Mouse (Mus musculus) midbrain, embryonic 11.5 days (tissue): ENCODE measurements around the gene Esp22. TPM values are rescaled to one million over a fixed set of nuclear protein-coding genes. Genes with fewer than 3 reads are reported as not detected.
"Not testable (repeated sequence)": the region's sequence is repeated elsewhere in the genome, so short reads cannot be mapped to it uniquely, and the experiment has no call there.

ENCODE experiments used
- ATAC-seq: fragments of 200-750 bp; cut with Nextera tagmentation; 2 replicates; pipeline ENCODE4 v1.8.0; 2017; ENCODE audit warnings: moderate TSS enrichment, moderate library complexity; ENCODE audit not compliant: low FRiP score
- DNase-seq: peaks from one replicate; pipeline ENCODE4 v3.0.0; 2015; ENCODE audit warnings: low spot score; ENCODE audit errors: missing footprints
- H3K27ac ChIP-seq: fragments of 300-500 bp; sonication (generic); 2 replicates; pipeline ENCODE4 v1.5.1; 2014; ENCODE audit warnings: low read depth, low read length
- H3K27me3 ChIP-seq: fragments of 300-500 bp; sonication (generic); 2 replicates; pipeline ENCODE4 v1.6.1; 2014; ENCODE audit warnings: mild to moderate bottlenecking, low read length, moderate library complexity, mixed read lengths; ENCODE audit not compliant: control insufficient read depth, insufficient read depth
- H3K36me3 ChIP-seq: fragments of 300-500 bp; sonication (generic); 2 replicates; pipeline ENCODE4 v1.6.1; 2014; ENCODE audit warnings: mild to moderate bottlenecking, low read length, moderate library complexity, mixed read lengths; ENCODE audit not compliant: control insufficient read depth, insufficient read depth
- H3K4me1 ChIP-seq: fragments of 300-500 bp; sonication (generic); 2 replicates; pipeline ENCODE4 v1.6.1; 2014; ENCODE audit warnings: low read length; ENCODE audit not compliant: control insufficient read depth, insufficient read depth
- H3K4me2 ChIP-seq: fragments of 300-500 bp; sonication (generic); 2 replicates; pipeline ENCODE4 v1.6.1; 2014; ENCODE audit warnings: mild to moderate bottlenecking, moderate library complexity
- H3K4me3 ChIP-seq: fragments of 300-500 bp; sonication (generic); 2 replicates; pipeline ENCODE4 v1.5.1; 2014; ENCODE audit warnings: low read depth, low read length
- H3K9ac ChIP-seq: fragments of 300-500 bp; sonication (generic); 2 replicates; pipeline ENCODE4 v1.6.1; 2014; ENCODE audit warnings: low read length
- H3K9me3 ChIP-seq: fragments of 300-500 bp; sonication (generic); 2 replicates; pipeline ENCODE4 v1.6.1; 2016; ENCODE audit warnings: low read length; ENCODE audit not compliant: control insufficient read depth
- WGBS: fragments of 180-500 bp; shearing (Covaris S2); extraction: QIAGEN DNeasy Blood & Tissue Kit; methylation state at CpG from one replicate; pipeline ENCODE4 v1.1.7; 2014; 5-methylcytosine and 5-hydroxymethylcytosine counted together
- polyA plus RNA-seq: library from polyadenylated mRNA; unstranded; fragments of >200 nt; fragmentation: Nextera tagmentation; extraction: Ambion mirVana; gene quantifications from 2 replicates; pipeline ENCODE4 v1.2.1, GENCODE M21; 2014

Esp22 gene
- polyA plus RNA-seq = not detected in 2 replicates

DNA sequence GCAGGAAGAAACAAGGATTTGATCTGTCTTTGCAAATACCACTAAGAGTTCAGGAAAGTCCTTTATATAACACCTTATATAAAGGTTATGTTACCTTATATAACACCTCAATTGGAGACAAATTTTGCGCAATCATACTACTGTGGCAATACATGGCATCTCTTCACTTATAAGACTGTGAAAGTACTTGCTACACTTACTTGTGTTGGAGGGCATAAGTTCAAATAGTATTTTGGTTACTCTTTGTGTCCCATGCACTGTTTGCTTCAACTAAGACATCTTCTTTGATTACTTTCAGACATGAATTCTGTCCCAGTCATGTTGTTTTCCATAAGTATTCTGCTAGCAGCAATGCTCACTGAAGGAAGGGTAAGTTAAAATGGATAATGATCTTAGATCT, at the start of gene Esp22:
TSS of gene Esp22 (plus strand) at position 301 of the 400 bp plus-strand sequence.
- 88% methylated on average over 1 of the region's 1 CpGs for WGBS
- no peak within 1 kb of the TSS for H3K4me3 ChIP-seq
- H3K27ac ChIP-seq = no peak within 1 kb of the TSS
- H3K36me3 ChIP-seq = no peaks in the 10 kb centered on the region
- DNase-seq (no peak), ATAC-seq (no peak)
- no peak within 1 kb of the TSS for H3K4me2 ChIP-seq
- H3K9ac ChIP-seq = no peak within 1 kb of the TSS
- H3K9me3 ChIP-seq = peaks cover 4% of the 10 kb centered on the region; the same call in 1 of the 2 replicates
- H3K4me1 ChIP-seq = no peaks in the 10 kb centered on the region
- H3K27me3 ChIP-seq = no peaks in the 10 kb centered on the region

DNA sequence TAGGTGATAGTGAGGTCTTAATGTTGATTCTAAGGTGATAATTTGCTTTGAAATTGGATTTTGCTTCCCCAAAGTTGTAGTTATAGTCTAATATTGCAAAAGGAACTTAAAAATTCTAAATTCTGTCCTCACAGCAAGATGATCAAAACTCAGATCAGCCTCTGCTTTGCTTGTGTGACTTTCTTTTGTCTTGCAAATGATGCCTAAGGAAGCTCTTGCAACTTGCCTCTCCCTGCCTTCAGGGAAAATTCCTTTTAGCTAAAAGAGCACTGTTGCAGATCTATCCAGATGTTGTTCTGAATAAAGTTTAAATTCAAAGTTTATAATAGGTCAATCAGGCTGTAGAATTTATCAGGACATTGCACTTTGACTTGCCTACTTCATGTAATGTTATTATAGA, 31.5 kb upstream of the Esp22 start:
- no peaks in the 10 kb centered on the region; the same call in 1 of the 2 replicates for H3K9me3 ChIP-seq
- H3K4me3 ChIP-seq = no peak overlapping the region
- no peak overlapping the region for H3K9ac ChIP-seq
- DNase-seq = no peak
- no peaks in the 10 kb centered on the region for H3K27me3 ChIP-seq
- ATAC-seq = no peak
- H3K4me1 ChIP-seq = no peaks in the 10 kb centered on the region
- no peaks in the 10 kb centered on the region for H3K36me3 ChIP-seq
- no peak overlapping the region for H3K27ac ChIP-seq
- H3K4me2 ChIP-seq = no peak overlapping the region

DNA sequence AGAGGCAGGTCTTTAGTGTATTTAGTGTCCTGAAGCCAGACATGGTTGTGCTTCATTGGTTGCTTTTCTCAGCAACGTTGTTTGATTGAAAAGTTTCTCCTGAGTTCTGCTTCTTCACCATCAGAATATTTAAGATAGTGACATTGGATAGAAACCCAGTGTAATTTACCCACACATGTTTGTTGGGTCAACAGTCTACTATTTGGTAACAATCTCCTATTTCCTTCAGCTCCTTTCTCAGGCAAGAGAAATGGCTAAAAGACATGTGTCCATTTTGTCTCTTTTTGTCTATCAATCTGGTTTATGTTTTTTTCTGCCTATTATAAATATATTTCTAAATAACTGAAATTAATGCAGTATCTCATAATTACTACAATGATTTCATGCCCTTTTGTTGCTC, 18.2 kb upstream of the Esp22 start, which contains the start of gene Esp23:
TSS of gene Esp23 (minus strand) at position 101 of the 400 bp plus-strand sequence.
- 35% methylated on average over 1 of the region's 1 CpGs for WGBS
- Histone ChIP-seq H3K9me3 (peaks cover 6% of the 10 kb centered on the region), H3K36me3 (no peaks in the 10 kb centered on the region), H3K4me2 (no peak within 1 kb of the TSS), H3K27me3 (no peaks in the 10 kb centered on the region), H3K9ac (no peak within 1 kb of the TSS), H3K4me3 (no peak within 1 kb of the TSS), H3K27ac (no peak within 1 kb of the TSS), H3K4me1 (no peaks in the 10 kb centered on the region)
- no peak for DNase-seq
- ATAC-seq = no peak

DNA sequence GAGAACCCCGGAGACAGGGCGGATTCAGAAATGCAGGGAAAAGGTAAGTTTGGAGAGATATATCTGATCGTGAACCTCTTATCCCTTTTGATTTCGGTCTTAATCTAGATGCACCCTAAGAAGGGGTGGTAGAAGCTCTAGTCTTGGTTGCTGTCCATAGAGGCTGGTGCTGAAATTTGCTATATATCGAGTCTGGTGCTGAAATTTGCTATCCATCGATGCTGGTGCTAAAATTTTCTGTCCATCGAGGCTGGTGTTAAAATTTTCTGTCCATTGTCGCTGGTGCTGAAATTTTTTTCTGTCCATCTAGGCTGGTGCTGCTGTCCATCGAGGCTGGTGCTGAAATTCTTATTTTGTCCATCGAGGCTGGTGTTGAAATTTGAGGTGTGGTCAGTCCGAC, 12.0 kb downstream of the Esp22 start:
- H3K4me2 ChIP-seq, H3K4me3 ChIP-seq, H3K27me3 ChIP-seq, DNase-seq, H3K27ac ChIP-seq, H3K9me3 ChIP-seq, H3K9ac ChIP-seq, ATAC-seq, H3K36me3 ChIP-seq, H3K4me1 ChIP-seq: not testable (repeated sequence)
- WGBS = 75% methylated on average over 11 of the region's 11 CpGs

DNA sequence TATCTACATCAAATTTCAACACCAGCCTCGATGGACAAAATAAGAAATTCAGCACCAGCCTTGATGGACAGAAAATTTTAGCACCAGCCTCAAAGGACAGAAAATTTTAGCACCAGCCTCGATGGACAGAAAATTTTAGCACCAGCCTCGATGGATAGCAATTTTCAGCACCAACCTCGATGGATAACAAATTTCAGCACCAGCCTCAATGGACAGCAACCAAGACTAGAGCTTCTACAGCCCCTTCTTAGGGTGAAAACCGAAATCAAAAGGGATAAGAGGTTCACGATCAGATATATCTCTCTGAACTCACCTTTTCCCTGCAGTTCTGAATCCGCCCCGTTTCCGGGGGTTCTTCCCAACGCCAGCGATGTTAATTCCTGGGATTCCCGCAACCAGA, 34.0 kb downstream of the Esp22 start:
- H3K27ac ChIP-seq, H3K4me3 ChIP-seq, H3K27me3 ChIP-seq, H3K9ac ChIP-seq, H3K4me1 ChIP-seq, ATAC-seq, H3K36me3 ChIP-seq, H3K9me3 ChIP-seq, DNase-seq, H3K4me2 ChIP-seq: not testable (repeated sequence)
- WGBS = 77% methylated on average over 12 of the region's 12 CpGs

Other genes starting within 250 kb of the Esp22 start
- gene Esp24, start 58.6 kb upstream of the Esp22 start, polyA plus RNA-seq = not detected in 2 replicates
- not detected in 2 replicates for gene Gm21903, start 52.0 kb upstream of the Esp22 start, polyA plus RNA-seq
- gene Esp23, start 18.3 kb upstream of the Esp22 start, polyA plus RNA-seq = not detected in 2 replicates